Mouse (Mus musculus) retina, embryonic 14.5 days (tissue): Measurements from ENCODE around the gene Fam19a3.

Experiments used
- DNase-seq: peaks from one replicate; pipeline ENCODE4 v3.0.0-alpha.2; 2015; ENCODE audit warnings: low spot score

Fam19a3 gene

DNA sequence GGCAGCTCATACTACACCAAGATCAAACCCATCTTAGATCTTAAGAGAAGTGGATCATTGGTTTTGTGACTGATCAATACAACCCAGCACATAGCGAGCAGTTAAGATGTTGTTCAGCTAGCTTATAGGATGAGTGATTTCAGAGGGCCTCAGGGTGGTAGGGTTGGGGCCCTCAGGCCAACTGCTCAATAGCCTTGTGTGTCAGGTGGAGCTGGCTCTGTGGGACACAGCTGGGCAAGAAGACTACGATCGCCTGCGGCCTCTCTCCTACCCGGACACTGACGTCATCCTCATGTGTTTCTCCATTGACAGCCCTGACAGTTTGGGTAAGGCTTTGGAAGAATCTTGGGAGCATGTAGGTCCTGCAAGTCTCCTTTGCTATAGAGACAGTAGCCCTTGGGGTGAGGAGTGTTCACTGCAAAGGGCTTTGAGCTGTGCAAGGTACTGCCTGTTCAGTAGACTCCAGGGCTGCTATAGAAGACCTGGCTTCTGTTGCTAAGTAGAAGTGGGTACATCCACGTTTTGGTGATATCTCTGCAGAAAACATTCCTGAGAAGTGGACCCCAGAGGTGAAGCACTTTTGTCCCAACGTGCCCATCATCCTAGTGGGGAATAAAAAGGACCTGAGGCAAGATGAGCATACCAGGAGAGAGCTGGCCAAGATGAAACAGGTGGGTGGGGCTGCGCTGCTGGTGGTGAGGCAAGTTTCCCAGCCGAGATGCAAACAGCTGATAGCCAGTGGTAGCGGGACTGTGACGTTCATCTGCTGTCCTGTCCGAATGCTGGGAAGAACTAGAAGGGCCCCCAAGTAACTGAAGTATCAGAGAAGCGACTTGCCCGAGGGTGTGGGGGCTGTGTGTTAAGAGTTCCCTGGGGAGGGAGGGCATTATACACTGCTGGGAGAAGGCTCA lies 11.0 kb upstream of the Fam19a3 start:
- DNase-seq, result no peak

DNA sequence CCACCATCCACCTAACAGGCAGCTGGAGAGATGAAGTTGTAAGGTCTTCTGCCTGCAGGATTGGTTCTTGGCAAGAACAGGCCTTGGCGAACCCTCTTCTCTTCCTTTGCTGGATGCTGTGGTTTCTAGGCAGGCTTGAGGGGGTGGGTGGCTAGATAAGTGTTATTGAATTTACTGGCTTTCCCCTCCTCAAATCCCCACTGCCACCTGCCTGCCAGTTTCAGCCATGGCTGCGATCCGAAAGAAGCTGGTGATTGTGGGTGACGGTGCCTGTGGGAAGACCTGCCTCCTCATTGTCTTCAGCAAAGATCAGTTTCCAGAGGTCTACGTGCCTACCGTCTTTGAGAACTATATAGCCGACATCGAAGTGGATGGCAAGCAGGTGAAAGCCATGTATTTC lies 10.0 kb upstream of the Fam19a3 start:
- DNase-seq, result no peak

DNA sequence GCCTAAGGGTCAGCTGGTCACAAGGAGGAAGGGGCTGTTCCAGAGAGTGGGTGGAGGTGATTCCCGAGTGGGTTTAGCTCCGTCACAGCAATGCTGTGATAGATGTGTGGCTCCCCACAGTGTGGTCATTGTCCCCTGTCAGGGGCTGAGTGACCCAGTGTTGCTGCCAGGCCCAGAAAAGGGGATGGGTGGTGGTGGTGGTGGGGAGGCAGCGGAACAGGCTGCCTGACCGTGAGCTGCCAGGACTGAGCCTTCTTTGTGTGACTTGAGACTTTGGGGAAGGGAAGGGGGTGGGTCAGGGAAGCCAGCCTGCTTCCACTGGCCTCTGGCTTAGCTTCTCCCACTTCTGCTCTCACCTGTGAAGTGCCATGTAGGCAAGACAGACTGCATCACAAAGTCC lies 9.4 kb upstream of the Fam19a3 start:
- DNase-seq, result no peak

DNA sequence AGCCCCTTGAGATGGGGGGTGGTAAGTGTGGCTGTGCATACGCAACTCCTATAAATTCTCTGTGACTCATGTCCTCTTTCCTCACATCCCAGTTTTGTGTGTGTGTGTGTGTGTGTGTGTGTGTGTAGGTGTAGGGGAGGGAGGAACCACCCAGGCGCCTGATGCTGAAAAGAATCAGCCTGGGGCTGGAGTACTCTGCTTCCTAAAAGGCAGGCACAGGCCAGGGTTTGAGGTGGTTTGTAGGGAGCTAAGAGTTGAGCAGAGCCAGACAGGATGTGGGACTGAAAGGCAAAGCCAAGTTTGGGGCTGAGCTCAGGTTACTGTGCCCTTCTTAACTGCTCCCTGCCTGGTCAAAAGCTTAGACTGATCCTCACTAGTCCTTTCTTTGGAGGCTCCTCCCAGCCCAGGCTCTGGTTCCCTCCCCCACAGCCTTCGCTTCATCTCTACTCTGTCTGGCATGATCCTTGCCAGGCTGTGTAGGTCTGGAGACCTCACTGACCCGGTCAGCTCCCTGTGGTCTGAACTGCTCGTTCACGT lies 8.8 kb upstream of the Fam19a3 start:
- DNase-seq, result peak; percentile 45

DNA sequence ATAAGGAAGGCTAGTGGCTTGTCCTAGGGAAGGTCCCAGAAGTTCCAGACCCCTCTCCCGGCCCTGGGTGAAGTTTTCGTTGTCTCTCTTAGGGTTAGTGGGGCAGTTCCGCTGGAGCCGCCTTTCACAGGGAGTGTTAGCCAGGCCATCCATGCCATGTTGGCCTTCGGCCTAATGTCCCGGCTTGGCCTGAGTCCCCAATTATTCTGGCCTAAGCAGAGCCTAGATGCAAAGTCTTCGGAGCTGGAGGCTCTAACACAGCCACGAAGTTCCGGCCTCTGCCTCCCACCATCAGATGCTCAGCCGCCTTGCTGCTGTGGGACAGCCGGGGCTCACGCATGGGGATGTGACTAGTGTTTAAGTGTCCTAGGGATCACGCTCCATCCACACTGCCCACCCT lies 8.2 kb upstream of the Fam19a3 start:
- DNase-seq, result no peak

DNA sequence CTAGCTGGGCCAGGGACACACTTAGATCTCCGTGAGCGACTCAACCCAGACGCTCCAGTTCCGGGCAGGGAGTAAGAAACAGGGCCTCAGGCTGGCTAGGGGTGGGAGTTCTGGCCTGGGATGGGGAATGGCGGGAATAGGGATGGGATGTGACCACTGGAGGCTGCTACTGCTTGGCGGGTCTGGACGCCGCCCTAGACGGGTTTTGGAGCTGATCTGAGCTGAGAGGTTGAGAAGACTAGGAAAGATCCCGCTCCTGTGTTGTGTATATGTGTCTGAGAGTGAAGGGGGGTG lies 7.6 kb upstream of the Fam19a3 start:
- DNase-seq, result no peak

DNA sequence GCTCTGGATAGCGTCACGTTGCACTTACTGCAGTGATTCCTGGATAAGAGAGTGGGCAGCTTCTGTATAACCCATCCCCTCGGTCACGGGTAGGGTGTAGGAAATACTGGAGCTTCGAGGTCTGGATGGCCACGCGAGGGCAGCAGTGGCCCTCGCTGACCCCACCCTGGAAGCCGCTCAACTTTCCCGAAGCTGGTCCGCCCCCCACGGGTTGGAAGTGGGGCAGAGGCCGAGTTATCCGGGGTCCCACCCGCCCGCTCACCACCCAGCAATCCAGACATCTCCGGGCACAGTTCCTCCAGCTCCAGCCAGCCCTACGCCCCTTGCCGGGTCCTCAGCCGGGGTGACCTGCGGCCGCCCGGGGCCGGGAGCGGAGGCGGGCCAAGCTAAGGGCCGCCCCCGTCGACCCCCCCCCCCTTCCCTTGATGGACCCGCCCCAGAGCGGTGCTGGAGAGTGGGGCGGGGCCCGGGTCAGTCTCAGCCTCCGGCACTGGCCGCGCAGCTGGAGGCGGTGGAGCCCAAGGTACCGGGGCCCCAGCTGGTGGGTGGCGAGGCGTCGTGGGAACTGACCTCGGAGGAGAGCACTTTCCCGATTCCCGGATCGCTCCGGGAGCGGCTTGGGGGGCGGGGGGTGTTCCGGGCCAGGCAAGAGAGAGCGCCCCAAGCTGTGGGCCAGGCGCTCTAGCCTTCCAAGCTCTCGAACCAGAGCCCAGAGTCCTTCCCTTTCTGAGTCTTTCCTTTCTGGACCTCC lies 7.1 kb upstream of the Fam19a3 start:
- peak; percentile 88 for DNase-seq

DNA sequence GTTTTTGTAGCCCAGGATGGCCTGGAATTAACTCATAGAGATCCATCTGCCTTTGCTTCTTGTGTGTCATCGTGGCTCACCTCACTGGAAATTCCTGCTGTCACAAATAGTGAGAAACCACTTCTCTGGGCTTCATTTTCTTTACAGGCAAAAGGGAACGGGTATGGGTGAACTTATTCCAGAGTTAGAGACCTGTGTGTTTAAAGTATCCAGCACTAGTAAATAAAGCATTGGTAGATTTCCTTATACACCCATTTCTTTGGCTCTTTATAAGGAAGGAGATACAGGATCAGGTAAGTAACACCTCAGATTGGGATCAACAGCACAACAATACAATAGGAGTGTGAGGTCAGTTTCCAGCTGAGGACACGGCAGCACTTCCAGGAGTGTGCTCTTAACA lies 6.4 kb upstream of the Fam19a3 start, which contains the start of gene Rhoc:
Gene Rhoc, plus strand, starts transcription at position 301 of the 400 bp plus-strand sequence.
- no peak for DNase-seq

DNA sequence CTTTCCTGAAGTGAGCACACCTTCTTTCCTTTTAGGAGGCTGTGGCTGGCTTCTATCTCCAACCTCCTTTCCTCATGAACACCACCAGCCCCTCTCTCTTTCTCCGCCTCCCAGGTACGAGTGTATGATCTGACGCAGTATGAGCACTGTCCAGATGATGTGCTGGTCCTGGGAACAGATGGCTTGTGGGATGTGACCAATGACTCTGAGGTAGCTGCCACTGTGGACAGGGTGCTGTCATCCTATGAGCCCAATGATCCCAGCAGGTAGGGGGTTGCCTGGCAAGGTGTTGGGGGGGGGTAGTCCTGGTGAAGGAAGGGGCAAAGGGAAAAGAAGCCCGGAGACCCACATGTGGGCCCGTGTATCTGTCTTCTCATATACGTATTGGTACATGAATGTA lies 3.6 kb upstream of the Fam19a3 start:
- DNase-seq, result no peak

DNA sequence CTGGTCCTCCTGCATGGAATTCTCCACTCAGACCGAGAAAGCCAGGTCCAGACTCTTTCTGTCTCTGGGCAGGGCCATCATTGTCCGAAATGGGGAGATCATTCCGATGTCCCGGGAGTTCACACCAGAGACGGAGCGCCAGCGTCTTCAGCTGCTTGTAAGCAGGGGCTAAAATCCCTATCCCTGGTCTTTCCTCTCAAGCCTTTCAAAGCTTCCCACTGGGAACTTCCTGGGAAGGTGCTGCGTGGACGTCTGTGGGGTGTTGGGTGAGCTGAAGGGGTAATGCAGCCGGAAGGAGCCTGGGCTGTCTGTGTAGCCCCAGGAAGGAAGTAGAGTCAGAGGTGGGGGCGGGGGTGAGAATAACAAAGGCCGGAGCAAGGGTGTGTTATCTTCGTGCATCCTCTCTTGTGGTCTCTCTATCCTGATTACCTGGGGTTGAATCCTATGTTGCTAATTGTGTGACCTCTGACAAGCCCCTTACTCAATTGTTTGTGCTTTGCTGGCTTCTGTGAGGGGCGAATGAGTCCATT lies 2.4 kb upstream of the Fam19a3 start:
- DNase-seq, result no peak

DNA sequence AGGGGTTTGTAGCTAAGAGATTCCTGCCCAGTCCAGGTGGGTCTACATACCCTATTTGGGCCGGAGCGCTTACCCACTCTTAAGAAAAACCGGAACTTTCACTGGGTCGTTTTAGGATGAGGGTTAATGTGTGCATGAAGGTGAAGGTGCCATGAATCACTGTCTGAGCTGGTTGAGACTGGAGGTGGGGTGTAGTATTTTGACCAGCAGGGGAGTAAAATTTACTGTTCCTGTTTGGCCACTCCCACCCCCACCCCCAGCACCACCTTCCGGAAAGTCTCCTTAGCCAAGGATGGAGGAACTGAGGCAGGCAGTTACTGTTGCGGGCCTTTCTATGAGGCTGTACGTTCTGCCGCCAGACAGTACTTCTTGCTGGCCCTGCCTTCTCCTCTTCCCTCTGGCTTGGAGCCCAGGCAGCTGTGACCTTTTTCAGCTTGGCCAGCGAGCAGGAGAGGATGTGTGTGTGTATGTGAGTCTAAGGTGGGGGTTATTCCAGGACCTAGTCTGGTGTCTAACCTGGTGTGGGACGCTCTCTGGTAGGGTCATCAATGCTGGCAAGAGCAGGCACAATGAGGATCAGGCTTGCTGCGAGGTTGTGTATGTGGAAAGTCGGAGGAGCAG lies 531 bp upstream of the Fam19a3 start:
- DNase-seq, result no peak

DNA sequence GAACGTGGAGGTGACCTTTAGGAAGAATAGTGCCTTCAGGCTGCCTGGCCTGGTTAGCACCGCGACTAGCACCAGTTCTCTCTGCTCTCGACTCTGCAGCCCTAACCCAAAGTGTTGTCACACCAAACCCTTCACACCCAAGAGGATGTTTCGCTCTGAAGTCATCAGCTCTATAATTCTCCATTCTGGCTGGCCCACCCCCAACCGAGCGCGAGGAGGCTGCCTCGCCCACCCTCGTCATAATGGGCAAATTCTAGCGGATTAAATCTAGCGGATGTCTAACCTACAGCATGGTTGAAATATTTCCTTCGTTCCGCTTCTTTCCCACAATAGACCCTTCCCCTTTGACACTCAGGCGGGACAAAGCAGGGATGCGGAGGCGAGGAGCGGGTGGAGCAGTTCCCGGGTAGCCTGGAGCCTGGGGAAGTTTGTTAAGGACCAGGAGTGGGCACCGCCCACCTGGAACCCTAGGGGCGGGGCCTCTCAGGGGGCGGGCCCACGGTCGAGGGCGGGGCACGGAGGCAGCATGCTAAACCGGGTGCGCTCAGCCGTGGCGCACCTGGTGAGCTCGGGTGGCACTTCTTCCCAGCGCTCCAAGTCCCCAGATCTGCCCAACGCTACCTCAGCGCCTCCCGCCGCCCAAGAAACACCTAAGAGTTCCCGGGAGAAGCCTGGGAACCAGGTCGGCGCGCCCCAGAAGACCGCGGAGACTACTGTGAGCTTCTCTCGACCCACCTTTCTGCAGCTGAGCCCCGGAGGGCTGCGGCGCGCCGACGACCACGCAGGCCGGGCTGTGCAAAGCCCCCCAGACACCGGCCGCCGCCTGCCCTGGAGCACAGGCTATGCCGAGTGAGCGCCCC lies 849 bp downstream of the Fam19a3 start, which contains the start of gene Ppm1j:
Gene Ppm1j, plus strand, starts transcription at position 496 of the 860 bp plus-strand sequence.
- peak; percentile 70 for DNase-seq

DNA sequence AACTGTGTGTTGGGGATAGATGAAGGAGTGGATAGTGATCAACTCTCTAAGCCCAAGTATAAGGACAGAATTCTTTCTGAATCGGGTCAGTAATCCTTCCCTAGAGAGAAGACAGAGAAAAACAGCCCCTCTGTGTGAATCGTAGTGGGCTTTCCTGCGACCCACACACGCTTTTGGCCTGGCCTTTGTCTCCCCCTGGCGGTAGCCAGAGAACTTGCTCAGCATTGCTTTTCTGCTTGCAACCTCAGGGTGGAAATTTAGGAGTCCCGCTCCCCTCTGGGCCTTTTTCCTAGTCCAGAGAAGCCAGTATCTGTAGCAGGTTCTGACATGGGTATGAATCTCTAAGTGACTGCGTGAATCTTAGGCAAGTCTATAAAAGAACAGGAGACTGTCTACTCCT lies 1.7 kb downstream of the Fam19a3 start:
- peak; percentile 90 for DNase-seq

DNA sequence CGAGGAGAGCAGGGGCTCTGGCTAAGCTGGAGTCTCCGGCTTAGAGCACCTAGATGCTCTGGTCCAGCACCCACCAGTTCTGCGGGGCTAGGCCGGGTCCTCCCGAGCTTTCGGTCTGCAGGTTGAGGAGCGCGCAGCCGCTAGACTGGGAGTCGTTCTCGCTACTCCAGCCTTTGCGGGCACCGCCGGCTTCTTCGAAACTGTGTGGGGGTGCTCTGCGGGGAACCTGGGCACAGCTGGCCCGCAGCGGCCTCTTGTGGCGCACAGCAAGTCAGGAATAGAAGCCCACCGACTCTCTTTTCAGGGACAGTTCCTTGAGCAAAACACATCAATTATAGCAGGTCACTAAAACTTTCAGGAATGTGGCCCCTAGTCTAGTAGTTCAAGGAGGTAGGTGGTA lies 4.3 kb downstream of the Fam19a3 start:
- DNase-seq, result peak; percentile 68

DNA sequence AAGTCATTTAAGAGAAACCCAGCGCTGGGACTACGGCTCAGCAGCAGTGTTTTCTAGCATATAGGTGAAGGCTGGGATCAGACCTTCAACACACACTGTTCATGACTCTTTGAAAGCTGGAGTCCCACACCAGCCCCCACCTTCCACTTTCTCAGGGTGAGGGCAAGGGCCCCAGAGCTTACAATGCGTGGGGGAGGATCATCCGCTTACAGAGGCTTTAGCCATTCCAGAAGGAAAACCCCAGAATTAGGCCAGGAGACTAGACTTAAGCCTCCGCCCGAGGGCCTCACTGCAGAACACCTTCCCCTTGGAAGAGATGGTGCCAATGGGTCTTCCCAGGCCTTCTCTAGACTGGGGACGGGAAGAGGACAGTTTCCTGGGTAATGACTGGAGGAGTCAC lies 8.3 kb downstream of the Fam19a3 start:
- DNase-seq, result no peak

DNA sequence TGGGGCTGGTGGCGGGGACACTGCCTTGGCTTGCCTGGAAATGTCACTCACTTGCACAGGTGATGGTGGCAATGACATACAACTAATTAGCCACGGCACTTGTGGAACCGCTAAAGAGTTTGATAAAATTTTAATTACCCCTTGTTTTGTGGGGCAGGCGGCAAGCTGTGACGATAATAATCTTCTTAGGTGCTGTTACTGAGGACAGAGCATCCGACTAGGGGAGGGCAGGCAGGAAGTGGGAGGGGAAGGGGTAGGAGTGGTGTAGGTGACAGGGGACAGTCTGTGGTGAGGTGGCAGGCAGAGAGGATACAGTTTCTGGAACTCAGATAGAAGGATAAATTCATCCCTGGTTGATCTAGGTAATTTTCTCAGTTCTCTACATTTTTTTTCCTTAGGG lies 10.2 kb downstream of the Fam19a3 start:
- no peak for DNase-seq

DNA sequence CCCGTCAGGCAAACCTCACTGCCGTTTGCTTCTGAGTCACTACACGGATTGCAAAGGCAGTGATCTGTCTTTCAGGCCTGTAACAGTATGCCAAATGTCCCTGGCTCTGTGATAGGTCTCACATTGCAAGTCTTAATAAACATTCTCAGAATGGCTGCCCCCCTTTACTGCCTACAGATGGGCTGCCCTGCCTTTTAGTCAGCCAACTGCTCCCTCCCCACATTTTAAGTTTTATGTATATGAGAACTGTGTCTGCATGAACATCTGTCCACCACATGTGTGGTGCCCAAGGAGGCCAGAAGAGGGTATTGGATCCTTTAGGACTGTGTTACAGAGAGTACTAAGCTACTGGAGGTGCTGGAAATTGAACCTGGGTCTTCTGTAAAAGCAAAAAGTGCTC lies 10.7 kb downstream of the Fam19a3 start:
- DNase-seq, result no peak

DNA sequence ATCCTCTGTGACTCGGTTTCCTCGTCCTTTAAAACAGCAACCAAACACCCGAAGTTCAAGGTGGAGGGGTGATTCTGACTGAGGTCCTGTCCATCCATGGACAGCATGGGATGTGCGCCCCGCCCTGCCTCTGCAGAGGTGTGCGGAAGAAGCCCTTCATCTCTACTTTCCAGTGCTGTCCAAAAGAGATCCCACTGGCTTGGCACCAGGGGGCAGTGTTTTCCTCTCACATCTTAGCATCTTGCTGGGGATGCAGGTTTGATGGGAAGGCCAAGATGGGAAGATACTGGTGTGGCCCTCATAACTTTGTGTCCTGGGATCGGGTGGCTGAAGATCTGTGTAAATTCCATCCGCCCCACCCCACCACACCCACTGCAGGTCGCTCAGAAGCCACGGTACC lies 11.6 kb downstream of the Fam19a3 start:
- peak; percentile 67 for DNase-seq

DNA sequence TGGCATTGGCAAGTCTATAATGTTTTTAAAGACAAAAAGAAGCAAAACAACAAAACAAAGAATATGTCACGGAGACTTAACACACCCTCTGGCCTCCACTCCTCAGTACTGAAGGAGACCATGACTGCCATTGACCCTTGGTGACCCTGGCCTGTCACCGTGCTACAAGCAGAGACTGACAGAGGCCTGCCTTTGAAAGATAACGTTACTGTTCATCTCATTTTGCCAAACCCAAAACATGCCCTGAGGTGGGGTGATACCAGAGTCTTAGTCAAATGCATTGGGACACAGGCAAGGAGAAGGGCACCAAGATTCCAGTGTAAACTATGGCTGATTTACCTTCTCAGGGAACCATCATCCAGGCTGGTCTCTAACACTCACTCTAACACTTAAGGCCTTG lies 12.5 kb downstream of the Fam19a3 start:
- DNase-seq, result no peak

DNA sequence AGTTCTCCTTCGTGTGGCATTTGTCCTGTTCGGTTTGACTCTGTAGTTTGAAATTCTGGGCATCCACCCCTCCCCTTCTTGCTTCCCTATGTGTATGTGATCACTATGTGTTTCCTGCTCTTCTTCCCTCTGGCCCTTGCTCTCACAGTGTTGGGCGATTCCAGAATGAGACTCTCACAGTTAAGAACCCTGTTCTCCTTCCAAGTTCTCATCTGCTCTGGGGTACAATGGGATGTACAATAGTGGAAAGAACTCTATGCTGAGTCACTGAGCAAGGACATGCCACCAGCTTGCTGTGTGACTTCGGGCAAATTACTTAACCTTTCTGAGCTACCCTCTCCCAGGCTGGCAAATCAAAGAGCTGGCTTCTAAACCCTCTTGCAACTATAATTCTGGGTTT lies 13.9 kb downstream of the Fam19a3 start:
- DNase-seq, result no peak

DNA sequence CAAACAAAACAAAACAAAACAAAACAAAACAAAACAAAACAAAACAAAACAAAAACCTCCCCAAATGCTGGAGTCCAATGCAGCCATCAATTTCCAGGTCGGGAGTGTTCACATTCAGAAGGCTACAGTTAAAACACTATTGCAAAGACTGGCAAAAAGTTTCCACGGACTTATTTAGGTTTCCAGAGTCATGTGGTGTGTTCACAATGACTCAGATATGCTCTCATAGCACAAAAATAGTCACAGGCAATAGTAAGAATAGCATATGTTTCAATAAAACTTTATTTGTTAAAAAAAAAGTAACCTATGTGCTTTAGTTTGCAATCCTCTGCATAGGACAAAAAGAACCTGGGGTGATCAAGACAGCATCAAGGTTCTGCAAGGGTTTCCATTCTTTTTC lies 14.5 kb downstream of the Fam19a3 start:
- DNase-seq, result no peak

DNA sequence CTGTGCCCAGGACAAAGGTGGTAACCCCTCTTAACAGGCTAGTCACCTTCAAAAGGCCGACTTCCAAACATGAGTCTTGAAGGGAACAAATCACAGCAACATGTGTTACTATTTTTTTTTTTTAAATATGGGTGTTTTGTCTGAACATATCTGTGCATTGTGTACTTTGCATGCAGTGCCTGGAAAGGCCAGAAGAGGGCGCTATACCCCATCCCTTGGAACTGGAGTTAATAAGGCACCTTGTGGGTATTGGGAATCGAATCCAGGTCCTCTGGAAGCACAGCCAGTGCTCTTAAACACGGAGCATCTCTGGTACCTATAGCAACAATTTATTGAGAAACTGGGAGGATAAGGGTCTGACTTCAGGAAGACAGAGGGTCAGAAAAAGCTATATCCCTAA lies 16.6 kb downstream of the Fam19a3 start:
- no peak for DNase-seq
